Mouse (Mus musculus) brain, embryonic 14.5 days (tissue): Measurements from ENCODE around the gene Gm39566.

Experiments
- CTCF ChIP-seq: fragments of 200-500 bp; IDR thresholded peaks from 2 replicates; pipeline ENCODE4 v1.5.1; 2012; ENCODE audit warnings: inconsistent platforms, mild to moderate bottlenecking, moderate library complexity, borderline replicate concordance; ENCODE audit not compliant: insufficient read depth, insufficient read length; ENCODE audit errors: extremely low read depth
- POLR2A ChIP-seq: fragments of 200-500 bp; IDR thresholded peaks from 2 replicates; pipeline ENCODE4 v1.6.1; 2012; ENCODE audit warnings: mild to moderate bottlenecking, inconsistent platforms, borderline replicate concordance; ENCODE audit not compliant: poor library complexity, insufficient read depth, insufficient read length, severe bottlenecking; ENCODE audit errors: extremely low read depth

DNA sequence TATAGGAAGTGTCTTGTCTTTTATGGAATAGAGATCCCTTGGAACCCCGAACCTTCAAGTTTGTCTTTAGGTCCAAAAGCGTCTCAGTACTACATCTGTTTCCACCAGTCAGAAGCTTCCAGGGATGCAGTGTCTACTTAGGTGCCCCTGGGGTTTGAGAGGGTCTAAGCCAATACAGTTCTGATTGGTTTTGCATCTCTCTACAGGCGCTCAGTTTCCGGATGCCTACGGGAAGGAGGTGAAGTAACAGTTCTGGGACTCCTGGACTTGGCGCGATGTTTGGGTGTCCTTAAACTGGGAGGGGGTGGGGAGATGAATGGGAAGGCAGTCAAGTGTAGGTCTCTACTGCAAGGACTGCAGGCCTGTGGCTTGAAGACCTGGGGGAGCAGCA is 23.6 kb upstream of the Gm39566 start:
- TF ChIP-seq POLR2A (no peak), CTCF (no peak)
